Mouse (Mus musculus): ENCODE measurements around the gene Olfr538. TPM values are rescaled to one million over a fixed set of nuclear protein-coding genes. Genes with fewer than 3 reads are reported as not detected.
"Not testable (repeated sequence)": the region's sequence is repeated elsewhere in the genome, so short reads cannot be mapped to it uniquely, and the experiment has no call there.

The Olfr538 gene
- polyA plus RNA-seq (2015; fragmentation: Nextera tagmentation; extraction: Ambion mirVana): not detected in 2 replicates

DNA sequence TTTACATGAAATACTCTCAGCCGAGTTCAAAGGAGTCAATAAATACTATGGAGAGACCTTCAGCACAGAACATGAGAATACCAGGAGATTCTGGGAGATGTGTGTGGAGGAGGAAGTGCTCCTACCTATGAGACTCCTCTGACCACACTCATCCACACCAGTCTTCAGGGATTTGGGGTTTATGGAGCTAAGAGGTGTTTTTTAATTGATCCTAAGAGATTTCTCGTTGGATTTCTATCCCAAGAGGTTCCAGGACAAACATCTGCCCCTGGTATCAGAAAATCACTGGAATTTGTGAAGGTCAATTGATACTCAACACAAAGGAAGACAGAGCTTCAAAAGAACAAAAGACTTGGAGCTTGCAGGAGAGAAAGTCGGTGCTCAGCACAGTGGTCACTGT, at the start of gene Olfr538:
Gene Olfr538 (plus strand): TSS at position 301 of the 400 bp plus-strand sequence.
- Histone ChIP-seq H3K9ac (no peak within 1 kb of the TSS), H3K4me1 (replicated peaks) (no peaks in the 10 kb centered on the region), H3K27me3 (no peaks in the 10 kb centered on the region), H3K27ac (replicated peaks) (no peak within 1 kb of the TSS), H3K36me3 (no peaks in the 10 kb centered on the region), H3K9me3 (no peaks in the 10 kb centered on the region), H3K4me2 (no peak within 1 kb of the TSS), H3K4me3 (no peak within 1 kb of the TSS)
- WGBS: 42% methylated on average over 3 of the region's 3 CpGs
- no peak for ATAC-seq (ENCODE audit: low FRiP score, low read depth)

GRCm38 (mm10) chr7:140539746-140540145, 27.9 kb upstream of the Olfr538 start:
- Histone ChIP-seq H3K36me3 (no peaks in the 10 kb centered on the region), H3K27me3 (no peaks in the 10 kb centered on the region), H3K9me3 (no peaks in the 10 kb centered on the region), H3K4me2 (no peak overlapping the region), H3K4me3 (no peak overlapping the region), H3K4me1 (replicated peaks) (no peaks in the 10 kb centered on the region), H3K27ac (replicated peaks) (no peak overlapping the region), H3K9ac (no peak overlapping the region)
- ATAC-seq (ENCODE audit: low FRiP score, low read depth): no peak
- WGBS: 91% methylated on average over 2 of the region's 2 CpGs

- H3K4me1 ChIP-seq (replicated peaks); ATAC-seq (ENCODE audit: low FRiP score, low read depth); H3K9me3 ChIP-seq; H3K9ac ChIP-seq; H3K36me3 ChIP-seq; H3K4me3 ChIP-seq; H3K4me2 ChIP-seq; H3K27me3 ChIP-seq; H3K27ac ChIP-seq (replicated peaks): not testable (repeated sequence)
- WGBS: 81% methylated on average over 2 of the region's 2 CpGs
Observed at GRCm38 (mm10) chr7:140600969-140601368, 33.3 kb downstream of the Olfr538 start, which contains the start of gene Olfr46. Olfr46 (plus strand) TSS chr7:140601269.

Other genes with a start within 250 kb of the Olfr538 start
- gene Olfr525, start 247.0 kb upstream of the Olfr538 start, polyA plus RNA-seq (2015; fragmentation: Nextera tagmentation; extraction: Ambion mirVana): not detected in 2 replicates
- gene Olfr527, start 233.9 kb upstream of the Olfr538 start, polyA plus RNA-seq (2015; fragmentation: Nextera tagmentation; extraction: Ambion mirVana): not detected in 2 replicates
- not detected in 2 replicates for gene Olfr60, start 206.2 kb upstream of the Olfr538 start, polyA plus RNA-seq (2015; fragmentation: Nextera tagmentation; extraction: Ambion mirVana)
- not detected in 2 replicates for gene Olfr530, start 191.6 kb upstream of the Olfr538 start, polyA plus RNA-seq (2015; fragmentation: Nextera tagmentation; extraction: Ambion mirVana)
- gene Olfr531, start 165.0 kb upstream of the Olfr538 start, polyA plus RNA-seq (2015; fragmentation: Nextera tagmentation; extraction: Ambion mirVana): not detected in 2 replicates
- gene Olfr532, start 146.2 kb upstream of the Olfr538 start, polyA plus RNA-seq (2015; fragmentation: Nextera tagmentation; extraction: Ambion mirVana): not detected in 2 replicates
- not detected in 2 replicates for gene Olfr533, start 104.5 kb upstream of the Olfr538 start, polyA plus RNA-seq (2015; fragmentation: Nextera tagmentation; extraction: Ambion mirVana)
- not detected in 2 replicates for gene Olfr535, start 83.7 kb upstream of the Olfr538 start, polyA plus RNA-seq (2015; fragmentation: Nextera tagmentation; extraction: Ambion mirVana)
- not detected in 2 replicates for gene Olfr536, start 60.5 kb upstream of the Olfr538 start, polyA plus RNA-seq (2015; fragmentation: Nextera tagmentation; extraction: Ambion mirVana)
- 0.01 TPM in 1 of 2 replicates, not detected in the other for gene Olfr46, start 33.4 kb downstream of the Olfr538 start, polyA plus RNA-seq (2015; fragmentation: Nextera tagmentation; extraction: Ambion mirVana)
- gene Olfr61, start 61.1 kb downstream of the Olfr538 start, polyA plus RNA-seq (2015; fragmentation: Nextera tagmentation; extraction: Ambion mirVana): not detected in 2 replicates
- not detected in 2 replicates for gene Olfr53, start 78.6 kb downstream of the Olfr538 start, polyA plus RNA-seq (2015; fragmentation: Nextera tagmentation; extraction: Ambion mirVana)
- gene Olfr539, start 92.0 kb downstream of the Olfr538 start, polyA plus RNA-seq (2015; fragmentation: Nextera tagmentation; extraction: Ambion mirVana): 0.07 TPM in 1 of 2 replicates, not detected in the other
- not detected in 2 replicates for gene Olfr45, start 114.1 kb downstream of the Olfr538 start, polyA plus RNA-seq (2015; fragmentation: Nextera tagmentation; extraction: Ambion mirVana)
- gene Olfr541, start 129.4 kb downstream of the Olfr538 start, polyA plus RNA-seq (2015; fragmentation: Nextera tagmentation; extraction: Ambion mirVana): not detected in 2 replicates
- not detected in 2 replicates for gene Cyp2e1, start 195.9 kb downstream of the Olfr538 start, polyA plus RNA-seq (2015; fragmentation: Nextera tagmentation; extraction: Ambion mirVana)
- 0.40 and 0.42 TPM in 2 replicates for gene Syce1, start 220.0 kb downstream of the Olfr538 start, polyA plus RNA-seq (2015; fragmentation: Nextera tagmentation; extraction: Ambion mirVana)

Measured in hindbrain, embryonic 15.5 days (tissue).